Mouse (Mus musculus): ENCODE measurements around the gene Hacl1. TPM values are rescaled to one million over a fixed set of nuclear protein-coding genes. Genes with fewer than 3 reads are reported as not detected.

The Hacl1 gene
- polyA plus RNA-seq, 1 experiment from 2014 or later, result 6.9 TPM

GRCm38 (mm10) chr14:31576846-31577697, 64.0 kb downstream of the Hacl1 start:
- H3K9me3 ChIP-seq (replicated peaks), result no peaks in the 10 kb centered on the region
- no peak overlapping the region for H3K27ac ChIP-seq
- no peaks in the 10 kb centered on the region for H3K27me3 ChIP-seq
- H3K9ac ChIP-seq, result no peak overlapping the region
- no peak for ATAC-seq (ENCODE audit: low FRiP score)
- peaks cover 2% of the 10 kb centered on the region; the same call in 1 of the 2 replicates for H3K4me1 ChIP-seq
- no peak overlapping the region for H3K4me3 ChIP-seq
- H3K4me2 ChIP-seq (replicated peaks), result no peak overlapping the region
- no peaks in the 10 kb centered on the region for H3K36me3 ChIP-seq
- 58% methylated on average over 10 of the region's 10 CpGs for WGBS

- no peak overlapping the region for H3K9ac ChIP-seq
- no peaks in the 10 kb centered on the region for H3K36me3 ChIP-seq
- H3K27ac ChIP-seq, result no peak overlapping the region
- no peaks in the 10 kb centered on the region for H3K27me3 ChIP-seq
- no peaks in the 10 kb centered on the region for H3K9me3 ChIP-seq (replicated peaks)
- no peak overlapping the region for H3K4me3 ChIP-seq
- H3K4me2 ChIP-seq (replicated peaks), result no peak overlapping the region
- whole genome bisulfite sequencing, result 74% methylated on average over 9 of the region's 9 CpGs
- ATAC-seq (ENCODE audit: low FRiP score), result no peak
- peaks cover 2% of the 10 kb centered on the region; the same call in 1 of the 2 replicates for H3K4me1 ChIP-seq
Observed at GRCm38 (mm10) chr14:31575866-31576265, 65.2 kb downstream of the Hacl1 start.

GRCm38 (mm10) chr14:31574903-31575665, 66.0 kb downstream of the Hacl1 start:
- H3K4me1 ChIP-seq, result peaks cover 2% of the 10 kb centered on the region; the same call in 1 of the 2 replicates
- 90% methylated on average over 18 of the region's 18 CpGs for WGBS
- ATAC-seq (ENCODE audit: low FRiP score), result no peak
- H3K9ac ChIP-seq, result no peak overlapping the region
- H3K27ac ChIP-seq, result no peak overlapping the region
- no peaks in the 10 kb centered on the region for H3K36me3 ChIP-seq
- no peak overlapping the region for H3K4me2 ChIP-seq (replicated peaks)
- no peaks in the 10 kb centered on the region for H3K9me3 ChIP-seq (replicated peaks)
- H3K4me3 ChIP-seq, result no peak overlapping the region
- no peaks in the 10 kb centered on the region for H3K27me3 ChIP-seq

- H3K4me1 ChIP-seq, result peaks cover 7% of the 10 kb centered on the region
- H3K4me2 ChIP-seq (replicated peaks), result no peak overlapping the region
- H3K36me3 ChIP-seq, result no peaks in the 10 kb centered on the region
- H3K4me3 ChIP-seq, result no peak overlapping the region
- no peaks in the 10 kb centered on the region for H3K27me3 ChIP-seq
- WGBS, result 83% methylated on average over 9 of the region's 9 CpGs
- no peak for ATAC-seq (ENCODE audit: low FRiP score)
- no peak overlapping the region for H3K27ac ChIP-seq
- H3K9me3 ChIP-seq (replicated peaks), result no peaks in the 10 kb centered on the region
- H3K9ac ChIP-seq, result no peak overlapping the region
Observed at GRCm38 (mm10) chr14:31572561-31573175, 68.4 kb downstream of the Hacl1 start.

GRCm38 (mm10) chr14:31571419-31571818, 69.7 kb downstream of the Hacl1 start:
- no peaks in the 10 kb centered on the region for H3K27me3 ChIP-seq
- no peak overlapping the region for H3K9ac ChIP-seq
- no peak overlapping the region for H3K27ac ChIP-seq
- 94% methylated on average over 5 of the region's 5 CpGs for WGBS
- H3K36me3 ChIP-seq, result no peaks in the 10 kb centered on the region
- no peak overlapping the region for H3K4me2 ChIP-seq (replicated peaks)
- H3K4me1 ChIP-seq, result peaks cover 6% of the 10 kb centered on the region
- H3K9me3 ChIP-seq (replicated peaks), result no peaks in the 10 kb centered on the region
- no peak overlapping the region for H3K4me3 ChIP-seq
- ATAC-seq (ENCODE audit: low FRiP score), result no peak

GRCm38 (mm10) chr14:31570131-31570951, 70.7 kb downstream of the Hacl1 start:
- Histone ChIP-seq H3K4me1 (peaks cover 6% of the 10 kb centered on the region), H3K36me3 (no peaks in the 10 kb centered on the region), H3K4me2 (replicated peaks) (no peak overlapping the region), H3K9me3 (replicated peaks) (no peaks in the 10 kb centered on the region), H3K4me3 (no peak overlapping the region), H3K27me3 (no peaks in the 10 kb centered on the region), H3K9ac (no peak overlapping the region), H3K27ac (no peak overlapping the region)
- whole genome bisulfite sequencing, result 79% methylated on average over 6 of the region's 6 CpGs
- ATAC-seq (ENCODE audit: low FRiP score), result no peak

GRCm38 (mm10) chr14:31569151-31569631, 71.9 kb downstream of the Hacl1 start:
- Histone ChIP-seq H3K4me1 (peaks cover 12% of the 10 kb centered on the region), H3K4me3 (no peak overlapping the region), H3K27ac (no peak overlapping the region), H3K36me3 (no peaks in the 10 kb centered on the region), H3K9me3 (replicated peaks) (no peaks in the 10 kb centered on the region), H3K4me2 (replicated peaks) (no peak overlapping the region), H3K27me3 (no peaks in the 10 kb centered on the region), H3K9ac (no peak overlapping the region)
- 58% methylated on average over 7 of the region's 7 CpGs for WGBS
- ATAC-seq (ENCODE audit: low FRiP score), result no peak

- no peak for ATAC-seq (ENCODE audit: low FRiP score)
- WGBS, result 77% methylated on average over 9 of the region's 9 CpGs
Observed at GRCm38 (mm10) chr14:31565478-31566212, 75.4 kb downstream of the Hacl1 start.

GRCm38 (mm10) chr14:31564452-31565179, 76.5 kb downstream of the Hacl1 start:
- Histone ChIP-seq H3K4me3 (no peak overlapping the region), H3K27ac (no peak overlapping the region), H3K4me2 (replicated peaks) (no peak overlapping the region), H3K36me3 (no peaks in the 10 kb centered on the region), H3K9me3 (replicated peaks) (no peaks in the 10 kb centered on the region), H3K27me3 (no peaks in the 10 kb centered on the region), H3K9ac (no peak overlapping the region), H3K4me1 (peaks cover 12% of the 10 kb centered on the region)
- ATAC-seq (ENCODE audit: low FRiP score), result no peak
- WGBS, result 25% methylated on average over 6 of the region's 6 CpGs

More at GRCm38 (mm10) chr14:31565478-31566212, 75.4 kb downstream of the Hacl1 start:
- Histone ChIP-seq H3K4me1 (peaks cover 12% of the 10 kb centered on the region), H3K27me3 (no peaks in the 10 kb centered on the region), H3K9me3 (replicated peaks) (no peaks in the 10 kb centered on the region), H3K4me3 (no peak overlapping the region), H3K36me3 (no peaks in the 10 kb centered on the region), H3K27ac (no peak overlapping the region), H3K9ac (no peak overlapping the region), H3K4me2 (replicated peaks) (no peak overlapping the region)

GRCm38 (mm10) chr14:31560886-31561285, 80.2 kb downstream of the Hacl1 start:
- 68% methylated on average over 5 of the region's 5 CpGs for WGBS
- Histone ChIP-seq H3K27me3 (no peaks in the 10 kb centered on the region), H3K4me1 (peaks cover 7% of the 10 kb centered on the region; the same call in 1 of the 2 replicates), H3K36me3 (no peaks in the 10 kb centered on the region), H3K4me2 (replicated peaks) (no peak overlapping the region), H3K4me3 (no peak overlapping the region), H3K27ac (no peak overlapping the region), H3K9me3 (replicated peaks) (no peaks in the 10 kb centered on the region), H3K9ac (no peak overlapping the region)
- ATAC-seq (ENCODE audit: low FRiP score), result no peak

All from hindbrain, embryonic 12.5 days (tissue).